Mouse (Mus musculus): ENCODE results near the gene 1700012P22Rik. TPM values are rescaled to one million over a fixed set of nuclear protein-coding genes. Genes with fewer than 3 reads are reported as not detected.

Gene 1700012P22Rik
- polyA plus RNA-seq, 1 experiment from 2014 or later, result not detected

DNA sequence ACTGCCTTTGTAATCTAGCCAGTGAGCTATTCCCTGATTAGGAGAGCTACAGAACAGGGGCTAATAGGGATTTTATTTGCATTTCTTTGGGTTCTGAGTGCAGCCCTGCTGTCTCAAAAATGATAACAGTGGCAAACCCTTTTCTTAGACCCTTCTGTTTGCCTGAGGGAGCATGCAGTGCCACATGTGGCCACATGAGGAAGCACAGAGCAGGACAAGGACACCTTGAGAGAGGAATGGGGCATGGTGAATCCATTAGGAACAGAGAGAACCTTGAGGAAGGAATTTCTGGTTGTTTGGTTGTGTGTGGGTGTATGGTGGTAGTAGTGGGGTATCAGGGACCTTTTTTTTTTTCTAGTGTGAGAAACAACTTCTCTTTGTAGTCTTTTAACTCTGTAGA is 17.9 kb downstream of the 1700012P22Rik start:
- no peak for DNase-seq (ENCODE audit: low spot score)

DNA sequence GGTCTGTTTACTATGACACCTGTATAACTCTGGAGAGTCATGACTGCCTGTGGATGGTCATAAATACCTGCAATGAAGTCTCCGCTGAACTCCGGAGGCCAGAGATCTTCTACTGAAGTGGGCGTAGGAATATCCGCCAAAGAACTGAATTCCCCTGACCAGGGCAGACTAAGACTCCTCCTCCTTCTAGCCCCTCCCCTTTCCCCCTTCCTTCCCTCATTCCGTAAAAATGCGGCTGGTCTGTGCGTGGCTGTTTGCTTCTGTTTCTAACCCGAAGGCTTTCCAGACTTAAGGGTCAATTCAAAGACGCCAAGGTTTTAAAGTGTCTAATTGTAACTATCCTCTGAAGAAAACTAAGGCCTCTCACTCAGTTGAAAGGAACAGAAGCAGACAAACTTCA is 30.3 kb downstream of the 1700012P22Rik start, which contains the start of gene Pramef12:
TSS of gene Pramef12 (minus strand) at position 175 of the 400 bp plus-strand sequence.
- WGBS, result 70% methylated on average over 9 of the region's 9 CpGs
- TF ChIP-seq CTCF (IDR thresholded peaks at IDR 0.05; ENCODE audit: low read depth), result no peak
- TF ChIP-seq EP300 (optimal IDR thresholded peaks at IDR 0.05), result no peak

More for the DNA sequence above, 17.9 kb downstream of the 1700012P22Rik start:
- no peak for ATAC-seq (ENCODE audit: low FRiP score, low TSS enrichment)
- no peak for TF ChIP-seq EP300 (optimal IDR thresholded peaks at IDR 0.05)
- TF ChIP-seq CTCF (IDR thresholded peaks at IDR 0.05; ENCODE audit: low read depth), result peak; percentile 66
- H3K4me3 ChIP-seq (ENCODE audit: low read depth, low read length), result no peak overlapping the region
- no peak overlapping the region for H3K9ac ChIP-seq (ENCODE audit: low read length)
- no peaks in the 10 kb centered on the region for H3K4me1 ChIP-seq (replicated peaks; ENCODE audit: control insufficient read depth, insufficient read depth)
- no peak overlapping the region for H3K27ac ChIP-seq (replicated peaks)
- H3K9me3 ChIP-seq (ENCODE audit: control insufficient read depth, low read length), result no peaks in the 10 kb centered on the region
- no peaks in the 10 kb centered on the region for H3K36me3 ChIP-seq (ENCODE audit: control insufficient read depth, insufficient read depth, low read length)
- no peak overlapping the region for H3K4me2 ChIP-seq (replicated peaks; ENCODE audit: low read depth)
- no peaks in the 10 kb centered on the region for H3K27me3 ChIP-seq (ENCODE audit: control insufficient read depth, insufficient read depth, low read length)

DNA sequence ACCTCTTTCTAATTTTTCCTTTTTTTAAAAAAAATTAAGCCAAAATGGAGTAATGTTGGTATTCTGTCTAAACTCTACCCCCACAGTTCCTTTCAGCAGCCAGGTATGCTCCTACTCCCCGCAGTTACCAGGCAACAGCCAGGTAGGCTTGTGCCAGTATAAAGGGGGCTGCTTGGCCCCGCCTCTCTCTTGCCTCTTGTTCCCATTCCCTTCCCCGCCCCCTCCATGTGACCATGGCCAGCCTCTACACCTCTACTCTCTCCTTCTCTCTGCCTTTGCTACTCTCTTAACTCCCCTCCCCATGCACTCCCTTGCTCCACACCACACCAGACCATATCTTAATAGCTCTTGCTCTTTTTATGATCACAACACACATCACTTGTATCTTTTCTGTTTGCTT is 32.3 kb downstream of the 1700012P22Rik start:
- Histone ChIP-seq H3K4me3 (ENCODE audit: low read depth, low read length) (no peak overlapping the region), H3K4me2 (replicated peaks; ENCODE audit: low read depth) (no peak overlapping the region), H3K36me3 (ENCODE audit: control insufficient read depth, insufficient read depth, low read length) (no peaks in the 10 kb centered on the region), H3K27me3 (ENCODE audit: control insufficient read depth, insufficient read depth, low read length) (no peaks in the 10 kb centered on the region), H3K9me3 (ENCODE audit: control insufficient read depth, low read length) (no peaks in the 10 kb centered on the region), H3K9ac (ENCODE audit: low read length) (no peak overlapping the region), H3K27ac (replicated peaks) (no peak overlapping the region), H3K4me1 (replicated peaks; ENCODE audit: control insufficient read depth, insufficient read depth) (no peaks in the 10 kb centered on the region)
- DNase-seq (ENCODE audit: low spot score) (no peak), ATAC-seq (ENCODE audit: low FRiP score, low TSS enrichment) (no peak)
- TF ChIP-seq EP300 (optimal IDR thresholded peaks at IDR 0.05) (no peak), CTCF (IDR thresholded peaks at IDR 0.05; ENCODE audit: low read depth) (no peak)
- 58% methylated on average over 3 of the region's 3 CpGs for WGBS

More for the DNA sequence above, 30.3 kb downstream of the 1700012P22Rik start, which contains the start of gene Pramef12:
- no peaks in the 10 kb centered on the region for H3K27me3 ChIP-seq (ENCODE audit: control insufficient read depth, insufficient read depth, low read length)
- DNase-seq (ENCODE audit: low spot score), result no peak
- no peaks in the 10 kb centered on the region for H3K4me1 ChIP-seq (replicated peaks; ENCODE audit: control insufficient read depth, insufficient read depth)
- H3K9ac ChIP-seq (ENCODE audit: low read length), result no peak within 1 kb of the TSS
- no peaks in the 10 kb centered on the region for H3K9me3 ChIP-seq (ENCODE audit: control insufficient read depth, low read length)
- no peak for ATAC-seq (ENCODE audit: low FRiP score, low TSS enrichment)
- no peak within 1 kb of the TSS for H3K4me2 ChIP-seq (replicated peaks; ENCODE audit: low read depth)
- no peak within 1 kb of the TSS for H3K27ac ChIP-seq (replicated peaks)
- H3K36me3 ChIP-seq (ENCODE audit: control insufficient read depth, insufficient read depth, low read length), result no peaks in the 10 kb centered on the region
- no peak within 1 kb of the TSS for H3K4me3 ChIP-seq (ENCODE audit: low read depth, low read length)

DNA sequence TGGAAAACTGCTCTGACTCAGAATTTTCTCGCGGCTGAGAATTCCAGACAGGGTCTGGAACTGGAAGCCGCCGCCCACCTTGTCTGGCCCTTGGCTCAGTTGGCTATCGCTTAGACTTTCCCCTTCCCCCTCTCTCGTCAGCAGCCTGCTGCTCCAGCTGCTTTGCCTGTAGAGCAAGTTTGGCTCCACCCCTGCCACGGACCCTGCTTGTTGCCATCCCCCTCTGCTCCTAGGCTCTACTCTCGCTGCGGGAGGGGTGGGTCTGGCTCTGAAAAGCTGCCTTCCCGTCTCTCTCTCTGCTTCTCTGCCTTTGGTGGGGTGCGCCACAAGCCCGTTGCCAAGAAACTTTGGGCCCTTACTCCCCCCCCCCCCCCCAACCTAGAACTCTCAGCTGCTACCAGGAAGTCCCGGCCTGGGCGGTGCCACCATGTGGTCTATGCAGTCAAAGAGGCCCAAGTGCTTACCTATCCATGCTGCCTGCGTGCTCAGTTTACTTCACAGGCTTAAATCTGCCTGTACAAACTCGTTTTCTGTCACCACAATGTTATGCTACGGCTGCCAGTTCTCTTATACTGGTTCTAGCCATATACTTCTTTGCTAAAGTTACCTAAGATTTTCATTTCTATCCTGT is 34.0 kb downstream of the 1700012P22Rik start:
- peak overlapping the region; percentile 28 for H3K4me3 ChIP-seq (ENCODE audit: low read depth, low read length)
- TF ChIP-seq EP300 (optimal IDR thresholded peaks at IDR 0.05) (no peak), CTCF (IDR thresholded peaks at IDR 0.05; ENCODE audit: low read depth) (no peak)
- H3K9me3 ChIP-seq (ENCODE audit: control insufficient read depth, low read length), result no peaks in the 10 kb centered on the region
- ATAC-seq (ENCODE audit: low FRiP score, low TSS enrichment) (peak; percentile 92), DNase-seq (ENCODE audit: low spot score) (peak; percentile 80)
- no peaks in the 10 kb centered on the region for H3K36me3 ChIP-seq (ENCODE audit: control insufficient read depth, insufficient read depth, low read length)
- no peaks in the 10 kb centered on the region for H3K27me3 ChIP-seq (ENCODE audit: control insufficient read depth, insufficient read depth, low read length)
- H3K4me1 ChIP-seq (replicated peaks; ENCODE audit: control insufficient read depth, insufficient read depth), result no peaks in the 10 kb centered on the region
- H3K27ac ChIP-seq (replicated peaks), result peak overlapping the region; percentile 73
- peak overlapping the region; percentile 54 for H3K9ac ChIP-seq (ENCODE audit: low read length)
- H3K4me2 ChIP-seq (replicated peaks; ENCODE audit: low read depth), result peak overlapping the region; percentile 60
- WGBS, result 1% methylated on average over 17 of the region's 17 CpGs

DNA sequence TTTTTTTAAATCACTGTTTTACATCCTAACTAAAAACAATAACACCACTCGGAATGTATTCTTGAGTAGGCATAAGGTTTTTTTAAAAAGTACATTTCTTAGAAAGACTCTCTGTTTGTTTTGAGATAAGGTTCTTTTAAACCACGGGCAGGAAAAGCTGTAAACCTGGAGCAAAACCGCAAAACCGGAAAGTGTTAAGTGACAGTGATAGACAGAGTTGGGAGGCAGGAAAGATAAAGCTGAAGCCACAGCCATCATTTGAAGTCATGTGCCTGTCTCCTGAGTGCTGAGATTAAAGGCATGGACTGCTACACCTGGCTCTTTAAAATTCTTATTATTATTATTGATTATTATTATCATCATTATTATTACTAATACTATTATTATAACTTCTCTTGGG is 35.9 kb downstream of the 1700012P22Rik start:
- H3K27ac ChIP-seq (replicated peaks), result no peak overlapping the region
- H3K4me1 ChIP-seq (replicated peaks; ENCODE audit: control insufficient read depth, insufficient read depth), result no peaks in the 10 kb centered on the region
- ATAC-seq (ENCODE audit: low FRiP score, low TSS enrichment), result no peak
- H3K36me3 ChIP-seq (ENCODE audit: control insufficient read depth, insufficient read depth, low read length), result no peaks in the 10 kb centered on the region
- H3K9ac ChIP-seq (ENCODE audit: low read length), result no peak overlapping the region
- TF ChIP-seq EP300 (optimal IDR thresholded peaks at IDR 0.05), result no peak
- TF ChIP-seq CTCF (IDR thresholded peaks at IDR 0.05; ENCODE audit: low read depth), result no peak
- no peak for DNase-seq (ENCODE audit: low spot score)
- no peak overlapping the region for H3K4me2 ChIP-seq (replicated peaks; ENCODE audit: low read depth)
- no peaks in the 10 kb centered on the region for H3K9me3 ChIP-seq (ENCODE audit: control insufficient read depth, low read length)
- no peaks in the 10 kb centered on the region for H3K27me3 ChIP-seq (ENCODE audit: control insufficient read depth, insufficient read depth, low read length)
- no peak overlapping the region for H3K4me3 ChIP-seq (ENCODE audit: low read depth, low read length)
- WGBS, result 23% methylated on average over 4 of the region's 4 CpGs

DNA sequence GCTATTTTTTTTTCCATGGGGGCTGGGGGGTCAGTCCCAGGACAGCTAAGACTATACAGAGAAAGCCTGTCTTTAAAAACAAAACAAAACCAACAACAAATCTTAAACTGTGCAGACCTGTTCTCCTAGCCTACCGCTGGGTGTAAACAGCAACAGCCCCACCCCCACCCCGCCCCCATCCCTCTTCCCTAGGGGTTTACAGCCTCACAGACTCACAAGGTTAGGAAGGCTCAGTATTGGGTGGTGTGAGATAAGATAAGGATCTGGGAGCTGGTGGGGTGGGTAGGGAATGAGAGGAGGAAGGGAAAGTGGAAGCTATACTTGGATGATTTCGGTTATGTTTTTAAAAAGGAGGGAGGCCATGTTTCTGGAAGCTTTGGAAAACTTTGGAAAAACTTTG is 42.3 kb downstream of the 1700012P22Rik start:
- no peak for TF ChIP-seq CTCF (IDR thresholded peaks at IDR 0.05; ENCODE audit: low read depth)
- no peak for TF ChIP-seq EP300 (optimal IDR thresholded peaks at IDR 0.05)
- 16% methylated on average over 3 of the region's 3 CpGs for WGBS

More for the DNA sequence above, 42.3 kb downstream of the 1700012P22Rik start:
- Histone ChIP-seq H3K36me3 (ENCODE audit: control insufficient read depth, insufficient read depth, low read length) (no peaks in the 10 kb centered on the region), H3K4me2 (replicated peaks; ENCODE audit: low read depth) (no peak overlapping the region), H3K27ac (replicated peaks) (no peak overlapping the region), H3K4me1 (replicated peaks; ENCODE audit: control insufficient read depth, insufficient read depth) (no peaks in the 10 kb centered on the region), H3K9ac (ENCODE audit: low read length) (no peak overlapping the region), H3K27me3 (ENCODE audit: control insufficient read depth, insufficient read depth, low read length) (no peaks in the 10 kb centered on the region), H3K4me3 (ENCODE audit: low read depth, low read length) (no peak overlapping the region), H3K9me3 (ENCODE audit: control insufficient read depth, low read length) (no peaks in the 10 kb centered on the region)
- no peak for ATAC-seq (ENCODE audit: low FRiP score, low TSS enrichment)
- DNase-seq (ENCODE audit: low spot score), result no peak
